Mouse (Mus musculus) CH12.LX (cell line): ENCODE results near the gene Tc2n.

Source experiments
- CTCF ChIP-seq, 2 experiments: IDR thresholded peaks in 1 of 2; conservative IDR thresholded peaks in 1 of 2; 2 replicates each; pipeline ENCODE4 v1.5.1; 2011 to 2012; ENCODE audit warnings: low read depth in 2 of 2, low read length in 2 of 2, improper control_type of control experiment in 1 of 2, inconsistent platforms in 1 of 2, mild to moderate bottlenecking in 1 of 2, moderate library complexity in 1 of 2
- ELF1 ChIP-seq: IDR thresholded peaks from 2 replicates; pipeline ENCODE4 v1.6.1; 2014; ENCODE audit warnings: low read depth, mild to moderate bottlenecking, inconsistent platforms, low read length, improper control_type of control experiment
- JUND ChIP-seq: conservative IDR thresholded peaks from 2 replicates; pipeline ENCODE4 v1.6.1; 2011; ENCODE audit warnings: low read depth, low read length, improper control_type of control experiment
- MAFK ChIP-seq: IDR thresholded peaks from 2 replicates; pipeline ENCODE4 v1.6.1; 2011; ENCODE audit warnings: low read length, improper control_type of control experiment; ENCODE audit not compliant: insufficient replicate concordance
- MYC ChIP-seq: IDR thresholded peaks from 2 replicates; pipeline ENCODE4 v1.6.1; 2011; ENCODE audit warnings: low read depth, mild to moderate bottlenecking, improper control_type of control experiment, low read length
- NELFE ChIP-seq: IDR thresholded peaks from 2 replicates; pipeline ENCODE4 v1.6.1; 2011; ENCODE audit warnings: low read depth, low read length, improper control_type of control experiment
- POLR2A ChIP-seq: IDR thresholded peaks from 2 replicates; pipeline ENCODE4 v1.6.1; 2011; ENCODE audit warnings: low read depth, mild to moderate bottlenecking, improper control_type of control experiment, low read length
- TCF12 ChIP-seq: IDR thresholded peaks from 2 replicates; pipeline ENCODE4 v1.6.1; 2014; ENCODE audit warnings: low read depth, mild to moderate bottlenecking, inconsistent platforms, low read length, improper control_type of control experiment
- USF1 ChIP-seq: IDR thresholded peaks from 2 replicates; pipeline ENCODE4 v1.6.1; 2014; ENCODE audit warnings: low read depth, mild to moderate bottlenecking, inconsistent platforms, low read length, improper control_type of control experiment

GRCm38 (mm10) chr12:101766228-101766852, 48.0 kb upstream of the Tc2n start:
- no peak for TF ChIP-seq CTCF (conservative IDR thresholded peaks at IDR 0.05 in 1 of 2, IDR thresholded peaks at IDR 0.05 in 1 of 2; ENCODE audit: low read depth in 2 of 2, low read length in 2 of 2)
- TF ChIP-seq MYC = no peak
- no peak for TF ChIP-seq USF1
- TF ChIP-seq TCF12 = no peak
- TF ChIP-seq JUND = no peak
- no peak for TF ChIP-seq MAFK
- TF ChIP-seq NELFE = no peak
- TF ChIP-seq ELF1 = no peak
- no peak for TF ChIP-seq POLR2A
